Mouse (Mus musculus): Measurements from ENCODE around the gene Brpf3.

DNA sequence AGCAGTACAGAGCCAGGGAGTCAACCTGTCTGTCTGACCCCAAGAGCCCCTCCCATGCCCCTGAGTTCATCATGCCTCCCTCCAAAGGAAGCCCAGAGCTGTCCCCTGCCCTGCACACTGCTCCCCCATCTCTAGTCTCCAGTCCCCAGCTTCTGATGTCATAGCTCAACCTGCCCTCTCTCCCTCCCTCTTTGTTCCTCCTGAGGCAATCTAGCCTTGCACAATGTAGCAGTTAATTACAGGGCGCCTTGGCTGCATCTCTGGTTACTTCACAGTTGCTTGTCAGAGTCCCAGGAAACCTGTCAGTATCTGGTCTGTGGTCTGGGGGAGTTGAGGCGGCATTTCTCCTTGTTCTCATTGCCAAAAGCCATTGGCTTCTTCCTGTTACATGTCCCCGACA is 55.1 kb downstream of the Brpf3 start:
- TF ChIP-seq POLR2A (IDR thresholded peaks at IDR 0.05; ENCODE audit: borderline replicate concordance, extremely low read depth, insufficient read depth, insufficient read length, poor library complexity, severe bottlenecking), result no peak
- TF ChIP-seq CTCF (IDR thresholded peaks at IDR 0.05; ENCODE audit: borderline replicate concordance, extremely low read depth, insufficient read depth, insufficient read length), result no peak

All from brain, embryonic 14.5 days (tissue).